Mouse (Mus musculus) spleen, adult 12 weeks (tissue): Measurements from ENCODE around the gene Hectd3.

Source experiments
- DNase-seq: peaks from one replicate; pipeline ENCODE4 v3.0.0; 2022; ENCODE audit warnings: low spot score

The Hectd3 gene

GRCm38 (mm10) chr4:117017738-117018137 is 22.6 kb downstream of the Hectd3 start:
- no peak for DNase-seq

GRCm38 (mm10) chr4:117018327-117018726 is 23.2 kb downstream of the Hectd3 start:
- no peak for DNase-seq

DNA sequence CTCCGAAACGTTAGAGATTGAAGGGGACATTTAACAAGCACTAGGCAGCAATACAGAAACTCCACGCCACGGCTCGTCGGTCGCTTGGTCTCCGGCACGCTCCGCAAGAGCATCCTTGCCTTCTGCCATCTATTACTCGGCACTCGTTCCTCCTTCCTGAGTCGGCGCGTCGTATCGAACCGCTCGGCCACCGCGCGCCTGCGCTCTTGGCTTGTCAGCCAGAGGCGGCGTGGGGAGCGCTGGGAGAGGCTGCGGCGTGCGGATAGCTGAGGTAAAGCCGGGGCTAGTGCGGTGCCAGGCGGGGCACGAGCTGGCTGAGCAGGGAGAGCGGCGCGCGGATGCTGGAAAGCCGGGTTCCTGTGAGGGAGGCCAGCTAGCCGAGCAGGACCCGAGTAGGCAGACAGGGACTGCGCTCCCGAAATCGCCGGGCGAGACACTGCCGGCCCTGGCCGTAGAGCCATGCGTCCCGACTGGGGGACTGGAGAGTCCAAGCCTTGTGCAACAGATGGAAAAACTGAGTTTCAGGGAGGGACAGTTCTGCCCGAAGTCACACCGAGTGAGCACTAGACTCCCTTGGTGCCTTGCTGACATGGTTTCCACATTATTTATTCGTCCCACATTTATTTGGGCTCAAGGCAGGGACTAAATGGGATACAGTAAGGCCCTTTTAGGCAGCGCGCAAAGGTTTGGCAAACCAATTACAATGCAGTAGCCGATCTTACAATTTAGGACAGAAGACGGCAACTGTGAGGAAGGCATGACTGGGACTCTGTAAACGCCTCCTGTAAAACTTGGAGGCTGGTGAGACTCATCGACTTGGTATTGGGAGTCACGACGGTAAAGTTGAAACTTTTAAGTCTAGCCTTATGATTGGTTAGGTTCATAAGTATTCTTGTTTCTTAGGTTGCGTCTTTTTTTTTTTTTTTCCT is 24.4 kb downstream of the Hectd3 start, which contains the start of gene Eif2b3:
Eif2b3 (plus strand) TSS at position 197 of the 929 bp plus-strand sequence.
- DNase-seq = peak; percentile 82

GRCm38 (mm10) chr4:117023469-117023868 is 28.4 kb downstream of the Hectd3 start:
- DNase-seq = no peak

DNA sequence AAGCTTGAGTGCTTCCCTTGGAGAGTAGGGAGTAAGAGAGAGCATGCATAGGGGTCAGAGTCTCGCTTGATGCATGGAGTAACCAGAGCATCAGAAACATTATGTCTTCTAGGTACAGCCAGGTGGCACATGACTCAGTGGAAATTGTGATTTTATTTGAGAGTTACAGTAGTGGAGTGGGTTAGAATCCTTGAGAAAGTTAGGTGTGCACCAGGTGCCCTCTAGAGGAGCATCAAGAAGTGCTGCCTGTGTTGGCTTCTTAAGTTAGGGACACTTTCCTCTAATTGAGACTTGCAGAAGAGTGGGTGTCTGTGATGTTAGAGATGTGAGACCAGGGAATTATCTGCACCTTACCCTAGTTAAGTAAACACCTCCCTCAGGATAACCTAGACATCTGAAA is 36.0 kb downstream of the Hectd3 start:
- DNase-seq = no peak

DNA sequence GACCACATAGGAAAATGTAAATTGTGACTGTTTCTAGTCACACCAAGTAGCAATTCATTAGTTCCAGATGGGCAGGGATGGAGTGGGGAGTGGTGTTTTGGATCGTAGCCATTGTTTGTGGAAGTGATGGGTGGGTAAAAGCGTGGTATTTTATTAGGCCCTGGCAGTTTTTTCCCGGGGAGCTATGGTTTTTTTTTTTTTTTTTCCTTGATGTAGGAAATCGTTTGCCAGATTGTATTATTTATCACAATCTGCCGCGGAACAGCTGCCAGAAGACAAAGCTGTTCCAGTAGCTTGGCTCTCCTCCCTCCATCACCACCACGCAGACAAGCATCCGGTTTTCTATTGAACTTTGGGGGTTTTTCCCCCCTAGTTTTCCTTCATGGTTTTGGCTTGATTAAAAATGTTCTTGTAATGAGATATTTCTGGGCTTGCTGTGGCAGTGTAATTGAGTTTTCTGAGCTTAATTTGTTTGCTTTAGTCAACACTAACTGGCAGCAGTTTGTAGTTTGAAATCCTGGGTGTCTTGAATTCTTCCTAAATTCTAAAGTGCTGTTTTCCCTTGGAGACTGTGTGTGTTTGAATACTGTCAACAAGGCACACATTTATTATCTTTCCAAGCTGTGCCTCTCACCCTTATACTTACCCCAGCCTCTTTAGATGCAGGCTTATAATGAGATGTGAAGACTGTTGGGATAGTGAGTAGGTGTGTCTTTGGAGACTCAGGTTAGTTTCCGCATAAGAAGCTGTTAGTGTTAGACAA is 45.0 kb downstream of the Hectd3 start:
- no peak for DNase-seq

DNA sequence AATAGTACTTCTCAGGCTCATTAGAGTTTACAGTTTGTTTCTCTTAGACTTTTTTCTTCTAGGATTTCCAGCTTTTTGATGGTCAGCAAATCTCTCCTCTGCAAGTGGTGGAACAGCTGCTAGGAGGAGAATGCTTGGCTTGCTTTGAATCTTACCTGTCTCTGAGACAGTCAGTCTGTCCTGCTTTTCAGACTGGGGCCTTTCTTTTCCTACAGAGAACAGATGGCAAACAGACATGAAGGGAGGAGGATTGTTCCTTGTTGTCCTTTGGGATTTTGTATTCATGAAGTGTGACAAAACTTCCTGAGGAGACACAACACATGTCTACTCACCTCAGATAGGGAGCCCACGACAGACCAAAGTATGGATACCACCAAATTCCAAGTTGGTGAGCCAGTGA is 45.7 kb downstream of the Hectd3 start:
- DNase-seq = no peak

DNA sequence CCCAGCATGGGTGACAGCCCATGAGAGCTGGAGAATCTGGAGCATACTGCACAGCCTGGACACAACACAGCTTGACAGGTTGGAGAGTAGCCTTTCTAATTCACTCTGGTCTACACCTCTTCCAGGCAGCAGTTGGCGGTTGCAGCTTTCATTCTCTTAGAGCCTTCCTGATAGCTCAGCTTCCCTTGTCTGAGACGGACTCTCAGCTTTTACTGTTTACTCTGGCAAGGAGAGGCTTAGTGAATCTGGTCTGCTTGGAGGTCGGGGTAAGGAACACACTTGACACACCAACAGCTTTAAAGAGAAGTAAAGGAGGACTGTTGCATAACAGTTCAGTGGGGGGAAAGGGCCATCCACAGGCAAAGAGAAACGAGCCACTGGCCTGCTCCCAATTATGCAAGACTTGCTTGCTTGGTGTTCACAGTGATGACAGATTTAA is 46.2 kb downstream of the Hectd3 start:
- DNase-seq = no peak

DNA sequence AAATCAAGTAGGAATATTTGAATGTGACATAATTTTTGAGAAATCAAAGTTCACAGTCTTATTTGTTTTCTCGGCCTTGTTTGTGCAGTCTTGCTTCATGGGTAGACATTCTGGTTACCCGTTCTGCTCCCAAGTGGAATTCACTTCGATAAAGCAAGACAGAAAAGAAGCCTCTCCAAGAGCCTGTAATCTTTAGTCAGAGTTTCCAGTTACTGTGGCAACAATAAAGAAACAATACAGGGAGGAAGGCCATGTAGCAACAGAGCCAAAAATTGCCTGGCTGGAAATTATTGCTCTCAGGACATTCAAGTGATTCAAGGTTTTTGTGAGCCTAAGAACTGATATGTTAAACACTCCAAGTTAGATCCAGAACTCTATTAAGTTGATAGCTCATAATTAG is 53.7 kb downstream of the Hectd3 start:
- no peak for DNase-seq

- no peak for DNase-seq
These were observed 54.4 kb downstream of the Hectd3 start for GRCm38 (mm10) chr4:117049485-117049884.

DNA sequence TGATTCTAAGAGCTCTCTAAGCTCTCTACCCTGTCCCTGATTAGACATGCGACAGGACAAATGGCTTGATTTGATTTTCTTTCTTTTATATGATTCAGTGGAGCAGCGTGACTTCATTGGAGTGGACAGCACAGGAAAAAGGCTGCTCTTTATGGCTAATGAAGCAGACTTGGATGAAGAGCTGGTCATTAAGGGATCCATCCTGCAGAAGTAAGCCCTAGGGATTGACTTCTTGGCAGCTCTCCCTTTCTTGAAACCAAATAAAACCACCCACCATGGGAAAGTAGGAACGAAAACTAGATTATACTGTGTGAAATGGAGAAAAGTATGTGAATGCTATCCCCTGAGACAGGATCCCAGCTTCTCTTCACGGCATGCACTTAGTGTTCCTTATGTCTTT is 57.5 kb downstream of the Hectd3 start:
- DNase-seq = no peak

GRCm38 (mm10) chr4:117053956-117054355 is 58.8 kb downstream of the Hectd3 start:
- no peak for DNase-seq
